Mouse (Mus musculus) layer of hippocampus, adult 18-20 months (tissue): Measurements from ENCODE around the gene Tulp4. TPM values are rescaled to one million over a fixed set of nuclear protein-coding genes. Genes with fewer than 3 reads are reported as not detected.

Source experiments
- DNase-seq, 2 experiments: peaks; one replicate each; pipeline ENCODE4 v3.0.0; 2022; ENCODE audit warnings: low spot score in 2 of 2
- total RNA-seq, 2 experiments: library from RNA; stranded (reverse); gene quantifications; 2 replicates each; pipeline ENCODE4 v1.2.3; 2021

Gene Tulp4
- total RNA-seq, 2 experiments from 2014 or later = 309 to 329 TPM

DNA sequence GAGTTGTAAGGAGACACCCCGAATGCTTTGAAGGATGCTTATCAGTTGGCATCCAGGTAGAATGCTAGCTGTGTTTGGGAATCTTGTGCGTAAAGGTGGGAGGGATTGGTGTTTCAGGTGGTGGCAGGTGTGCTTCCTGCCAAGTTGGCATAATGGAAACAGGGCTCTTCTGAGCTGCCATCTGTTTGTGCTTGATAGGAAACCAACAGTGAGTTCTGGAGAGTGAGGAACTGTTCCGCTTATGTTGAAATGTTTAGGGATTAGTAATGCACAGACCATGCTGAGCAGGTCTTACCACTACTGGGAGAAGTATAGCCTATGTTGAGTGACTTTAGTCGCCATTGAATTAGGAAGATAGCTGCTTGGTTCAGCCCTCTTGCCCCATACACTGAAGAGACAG lies 12.6 kb downstream of the Tulp4 start:
- DNase-seq = peak in 1 of 2 experiments; percentile 22

DNA sequence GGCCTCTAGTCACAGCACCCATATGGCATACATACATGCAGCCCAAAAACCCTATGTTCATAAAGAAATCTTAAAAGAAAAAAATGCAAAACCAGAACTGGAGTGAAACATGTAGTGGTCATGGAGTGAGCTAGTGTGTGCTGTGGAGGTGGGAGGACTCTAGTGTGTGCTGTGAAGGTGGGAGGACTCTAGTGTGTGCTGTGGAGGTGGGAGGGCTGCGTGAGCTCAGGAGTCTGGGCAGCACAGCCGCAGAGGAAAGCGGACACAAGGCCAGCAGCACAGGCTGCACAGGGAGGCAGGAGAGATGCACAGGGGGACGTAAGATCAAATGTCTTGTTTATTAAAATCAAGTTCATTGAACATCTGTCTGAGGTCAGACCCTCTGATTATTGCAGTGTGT lies 17.5 kb downstream of the Tulp4 start:
- DNase-seq = no peak

DNA sequence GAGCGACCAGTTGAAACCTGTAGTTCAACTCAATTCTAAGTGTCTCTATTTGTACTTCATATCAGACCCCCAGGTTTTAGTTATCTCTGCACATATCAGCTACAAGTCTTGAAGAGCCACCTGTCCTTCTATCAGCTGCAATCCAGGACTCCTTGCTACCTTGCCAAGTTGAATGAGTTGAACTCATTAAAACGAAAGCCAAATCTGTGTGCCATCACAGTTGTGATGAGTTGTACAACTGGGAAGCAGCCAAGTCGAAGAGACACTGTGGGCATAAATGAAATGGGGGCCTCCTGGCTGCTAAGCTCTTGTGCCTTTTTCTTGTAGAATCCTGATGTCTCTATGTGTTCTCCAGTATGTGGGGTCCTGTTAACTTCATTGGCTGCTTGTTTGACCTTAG lies 19.2 kb downstream of the Tulp4 start:
- peak in 1 of 2 experiments; percentile 31 for DNase-seq

DNA sequence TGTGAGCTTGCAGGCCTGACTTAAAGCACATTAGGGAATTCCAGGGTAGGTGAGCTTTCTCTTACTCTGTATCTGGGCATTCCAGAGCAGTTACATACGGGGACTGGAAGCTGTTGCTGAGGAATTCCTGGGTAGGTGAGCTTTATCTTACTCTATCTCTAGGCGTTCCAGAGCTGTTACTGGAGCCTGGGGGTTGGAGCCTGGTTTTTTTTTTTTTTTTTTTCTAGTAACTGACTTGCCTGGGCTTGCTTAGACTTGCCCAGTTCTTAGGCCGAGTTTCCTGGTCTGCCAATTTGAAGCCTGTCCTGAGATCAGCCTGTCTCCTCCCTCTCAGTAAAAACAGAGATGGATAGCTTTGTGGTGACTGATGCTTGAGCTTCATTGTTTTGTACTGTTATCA lies 21.8 kb downstream of the Tulp4 start:
- DNase-seq = no peak

DNA sequence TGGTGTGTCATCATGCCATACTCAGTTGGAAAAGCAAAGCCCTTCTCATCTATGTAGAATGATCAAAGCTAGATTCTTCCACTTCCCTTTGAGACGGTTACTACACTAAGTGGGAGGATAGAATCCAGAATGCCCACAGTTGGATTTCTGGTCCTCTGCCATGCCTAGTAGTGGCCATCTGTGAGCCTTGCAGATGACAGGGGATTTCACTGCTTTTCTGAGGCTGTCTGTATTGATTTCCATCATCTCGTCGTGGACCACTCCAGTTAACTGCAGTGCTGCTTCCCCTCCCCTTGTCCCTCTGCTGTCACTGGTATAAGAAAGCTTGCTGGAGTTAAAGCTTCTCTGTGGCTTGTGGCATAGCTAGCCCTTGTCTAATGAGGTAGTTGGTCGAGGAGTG lies 23.1 kb downstream of the Tulp4 start:
- peak; percentile 32 to 39 for DNase-seq

DNA sequence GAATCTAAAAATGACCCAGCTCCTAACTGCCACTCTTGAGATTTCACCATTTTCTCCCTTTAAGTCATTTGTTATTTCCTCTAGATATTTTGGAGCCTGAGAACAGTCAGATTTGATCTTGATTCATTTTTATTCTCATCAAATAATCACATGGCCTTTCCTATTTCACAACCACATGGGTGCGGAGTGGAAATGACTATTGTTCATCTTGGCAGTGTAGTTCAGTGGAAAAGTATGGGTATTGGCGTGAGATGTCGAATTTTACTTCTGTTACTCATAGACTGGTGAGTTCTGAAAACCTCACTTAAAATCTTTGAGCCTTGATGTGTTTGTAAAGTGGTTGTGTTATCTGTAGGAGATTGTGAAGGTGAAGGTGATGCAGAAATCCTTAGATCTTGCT lies 24.8 kb downstream of the Tulp4 start:
- DNase-seq = no peak

DNA sequence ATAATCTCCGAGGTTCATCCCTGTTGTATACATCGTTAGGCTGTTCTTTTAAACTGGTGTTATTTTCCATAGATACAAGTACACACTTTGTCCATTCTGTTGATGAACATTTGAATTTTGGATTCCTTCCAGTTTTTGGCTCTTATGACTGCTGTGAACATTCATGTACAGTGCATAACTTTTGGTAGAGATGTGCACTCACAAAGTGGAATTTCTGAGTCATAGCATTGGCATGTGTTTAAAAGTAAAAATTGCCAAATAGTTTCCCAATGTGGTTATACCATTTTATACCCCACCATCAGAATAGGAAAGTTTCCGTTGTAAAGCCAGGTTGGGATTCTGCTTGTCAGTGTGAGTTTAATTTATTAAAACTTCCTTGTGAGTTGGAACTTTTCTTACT lies 34.6 kb downstream of the Tulp4 start:
- DNase-seq = no peak

DNA sequence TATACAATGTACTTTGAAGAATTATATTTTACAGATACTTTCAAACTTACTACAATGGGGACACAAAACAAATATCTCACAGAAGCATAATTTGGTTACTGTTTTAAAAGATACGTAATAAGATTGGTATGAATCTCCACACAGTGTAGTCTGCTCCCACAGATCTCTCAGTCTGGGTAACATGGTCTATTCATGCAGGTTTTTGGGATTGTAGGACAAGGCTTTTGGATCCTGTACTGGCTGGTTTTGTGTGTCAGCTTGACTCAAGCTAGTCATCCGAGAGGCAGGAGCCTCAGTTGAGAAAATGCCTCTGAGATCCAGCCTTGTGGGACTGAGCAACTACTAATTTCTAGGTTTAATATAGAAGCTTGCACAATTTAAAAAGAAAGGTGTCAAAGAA lies 35.1 kb downstream of the Tulp4 start:
- no peak for DNase-seq

DNA sequence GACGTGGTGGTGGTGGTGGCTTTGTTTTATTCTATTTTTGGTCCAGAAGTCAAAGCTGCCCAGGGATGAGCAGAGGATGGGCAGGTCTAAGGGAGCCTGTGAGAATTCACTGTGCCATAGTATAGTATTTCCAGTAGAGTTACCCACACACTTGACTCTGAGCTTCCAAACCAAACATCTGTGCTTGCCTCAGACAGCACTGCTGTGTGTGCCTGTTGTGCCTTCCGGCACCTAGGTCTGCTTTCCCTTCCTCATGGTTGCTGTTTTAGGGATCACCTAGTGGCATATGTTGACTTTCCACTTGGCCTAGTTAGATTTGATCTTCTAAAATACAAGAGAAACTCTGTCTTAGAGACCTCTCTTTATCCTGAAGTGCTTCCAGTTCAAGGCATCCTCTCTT lies 39.0 kb downstream of the Tulp4 start:
- DNase-seq = no peak

DNA sequence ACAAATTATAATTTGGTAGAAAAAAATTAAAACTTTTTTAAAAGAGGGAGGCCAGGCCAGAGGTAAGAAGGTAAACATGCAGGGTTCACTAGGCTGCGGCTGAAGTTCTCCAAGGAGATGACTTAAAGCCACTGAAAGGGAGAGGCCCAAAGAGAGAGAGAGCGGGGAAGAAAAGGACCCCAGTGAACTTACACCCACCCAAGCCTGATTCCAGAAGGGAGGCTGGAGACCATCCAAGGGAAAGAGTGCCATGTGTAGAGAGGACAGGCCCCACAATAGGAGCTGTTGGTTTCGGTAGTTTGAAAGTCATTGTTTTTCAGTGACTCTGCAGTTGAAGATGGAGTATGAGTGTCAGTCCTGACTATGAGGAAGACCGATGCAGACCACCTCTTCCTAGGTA lies 46.7 kb downstream of the Tulp4 start:
- DNase-seq = no peak

DNA sequence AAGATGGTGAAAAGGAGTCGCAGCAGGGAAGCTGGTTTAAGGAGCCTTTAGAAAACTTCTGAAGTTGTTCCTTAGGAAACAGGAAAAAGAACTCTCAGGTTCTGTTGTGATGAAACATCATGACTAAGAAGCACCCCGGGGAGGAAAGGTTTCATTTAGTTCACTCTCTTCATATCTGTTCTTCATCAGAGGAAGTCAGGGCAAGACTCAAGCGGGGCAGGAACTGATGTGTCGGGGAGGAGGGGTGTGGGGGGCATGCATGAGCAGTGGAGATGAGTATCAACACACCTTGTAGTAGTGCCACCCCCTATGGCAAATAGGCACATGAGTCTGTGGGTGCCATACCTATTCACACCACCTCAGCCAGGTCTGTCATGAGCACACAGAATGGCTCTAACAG lies 47.3 kb downstream of the Tulp4 start:
- DNase-seq = no peak

DNA sequence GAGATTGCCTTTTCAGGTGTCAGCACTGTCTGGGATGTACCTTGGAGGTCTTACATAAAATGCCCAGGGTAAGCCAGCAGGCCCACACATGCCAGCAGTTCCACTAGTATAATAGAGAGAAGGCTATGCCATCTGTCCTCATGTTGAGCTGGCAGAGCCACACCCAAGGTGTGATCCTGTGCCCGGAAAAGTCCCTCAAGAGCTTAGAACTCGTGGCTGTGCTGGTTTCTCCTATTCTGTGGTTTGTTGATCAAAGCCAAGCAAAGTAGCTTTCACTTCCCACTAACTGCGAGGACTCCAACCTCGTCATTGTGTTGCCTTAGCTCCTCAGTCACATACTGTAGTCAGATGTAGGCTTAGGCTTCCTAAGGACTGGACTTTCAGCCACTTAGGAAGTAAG lies 48.1 kb downstream of the Tulp4 start:
- DNase-seq = no peak

DNA sequence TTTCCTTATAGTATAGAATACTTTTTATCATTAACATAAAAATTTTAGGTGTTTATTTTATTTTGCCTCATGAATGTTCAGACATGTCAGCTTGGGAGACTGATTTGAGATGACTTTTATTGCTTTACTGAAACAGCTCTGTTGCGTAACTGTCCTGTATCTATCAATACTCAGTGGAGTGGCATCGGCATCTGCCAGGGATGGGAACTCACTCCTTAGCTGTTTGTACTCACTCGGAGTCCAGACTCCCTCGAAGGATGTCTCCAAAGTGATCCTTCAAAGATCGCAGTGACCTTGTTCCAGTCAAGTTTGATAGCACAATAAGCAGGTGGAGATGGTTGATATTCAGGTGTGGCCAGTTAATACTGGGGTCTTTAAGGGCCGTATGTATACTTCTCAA lies 54.3 kb downstream of the Tulp4 start:
- DNase-seq = no peak

DNA sequence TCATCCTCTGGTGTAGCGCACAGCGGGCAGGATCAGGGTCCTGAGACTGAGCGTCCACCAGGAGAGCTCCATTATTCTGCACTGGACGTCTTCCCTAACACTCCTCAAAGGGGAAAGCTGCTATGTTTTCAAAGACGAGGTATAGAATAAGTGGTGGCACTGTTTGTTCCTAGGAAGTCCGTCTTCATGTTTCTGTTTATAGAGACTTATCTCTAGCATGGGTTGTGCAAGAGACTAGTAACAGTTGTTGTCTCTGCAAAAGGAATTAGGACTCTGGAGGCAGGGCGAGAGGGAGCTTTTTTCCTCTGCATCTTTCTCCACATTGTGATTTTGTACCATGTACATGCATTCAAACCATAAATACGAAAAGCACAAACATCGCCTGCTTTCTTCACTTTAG lies 55.7 kb downstream of the Tulp4 start:
- DNase-seq = no peak

DNA sequence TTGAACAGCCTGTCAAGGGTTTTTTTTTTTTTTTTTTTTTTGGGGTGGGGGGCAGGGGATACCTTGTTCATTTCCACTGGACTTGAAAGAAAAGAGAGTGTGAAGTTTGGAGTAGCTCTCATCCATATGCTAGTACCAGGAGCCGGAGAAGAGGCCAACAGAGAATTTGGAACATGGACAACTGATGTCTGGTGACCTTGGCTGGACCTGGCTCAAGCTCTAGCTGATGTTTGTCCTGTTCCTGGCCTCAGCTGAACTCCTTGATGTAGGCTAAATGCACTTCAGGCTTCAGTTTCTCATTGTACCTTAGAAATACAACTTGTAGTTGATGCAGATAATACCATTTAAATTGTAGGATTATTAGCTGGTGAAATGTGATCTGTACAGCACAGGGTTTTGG lies 56.5 kb downstream of the Tulp4 start:
- DNase-seq = no peak

DNA sequence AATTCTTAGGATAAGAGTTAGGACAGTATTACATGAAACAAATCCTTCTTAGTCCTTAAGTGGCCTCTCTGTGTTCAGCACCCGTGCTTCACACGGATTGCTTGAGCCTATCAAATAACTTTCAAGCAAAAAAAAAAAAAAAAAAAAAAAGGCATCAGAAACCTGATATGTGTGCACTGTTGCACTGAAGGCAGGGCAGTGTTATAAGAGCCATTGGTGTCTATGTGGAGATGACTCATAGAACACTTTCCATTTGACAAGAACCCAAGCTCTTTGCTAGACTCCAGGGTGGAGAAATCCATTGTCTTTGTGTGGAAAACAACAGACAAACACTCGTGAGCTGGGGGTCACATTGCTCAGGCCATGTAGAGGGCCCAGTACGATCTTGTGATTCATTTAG lies 58.7 kb downstream of the Tulp4 start:
- no peak for DNase-seq

DNA sequence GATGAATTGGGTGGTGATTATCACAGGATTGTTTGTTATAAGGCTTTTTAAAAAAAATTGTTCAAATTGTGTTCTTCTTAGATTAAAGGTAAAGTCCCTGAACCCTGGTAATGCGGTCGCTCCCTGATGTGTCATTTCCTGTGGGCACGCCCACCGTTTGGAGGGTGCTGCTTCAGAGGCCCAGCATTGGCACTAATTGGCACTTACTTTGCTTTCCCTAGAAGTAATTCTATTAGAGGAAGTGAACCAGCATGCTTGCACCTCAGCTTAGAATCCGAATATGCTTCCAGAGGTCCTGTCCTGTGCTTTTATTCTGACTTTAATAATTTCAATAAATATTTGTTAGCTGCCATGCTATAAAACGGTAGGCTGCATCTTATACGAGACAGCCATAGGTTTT lies 66.2 kb downstream of the Tulp4 start:
- DNase-seq = no peak

DNA sequence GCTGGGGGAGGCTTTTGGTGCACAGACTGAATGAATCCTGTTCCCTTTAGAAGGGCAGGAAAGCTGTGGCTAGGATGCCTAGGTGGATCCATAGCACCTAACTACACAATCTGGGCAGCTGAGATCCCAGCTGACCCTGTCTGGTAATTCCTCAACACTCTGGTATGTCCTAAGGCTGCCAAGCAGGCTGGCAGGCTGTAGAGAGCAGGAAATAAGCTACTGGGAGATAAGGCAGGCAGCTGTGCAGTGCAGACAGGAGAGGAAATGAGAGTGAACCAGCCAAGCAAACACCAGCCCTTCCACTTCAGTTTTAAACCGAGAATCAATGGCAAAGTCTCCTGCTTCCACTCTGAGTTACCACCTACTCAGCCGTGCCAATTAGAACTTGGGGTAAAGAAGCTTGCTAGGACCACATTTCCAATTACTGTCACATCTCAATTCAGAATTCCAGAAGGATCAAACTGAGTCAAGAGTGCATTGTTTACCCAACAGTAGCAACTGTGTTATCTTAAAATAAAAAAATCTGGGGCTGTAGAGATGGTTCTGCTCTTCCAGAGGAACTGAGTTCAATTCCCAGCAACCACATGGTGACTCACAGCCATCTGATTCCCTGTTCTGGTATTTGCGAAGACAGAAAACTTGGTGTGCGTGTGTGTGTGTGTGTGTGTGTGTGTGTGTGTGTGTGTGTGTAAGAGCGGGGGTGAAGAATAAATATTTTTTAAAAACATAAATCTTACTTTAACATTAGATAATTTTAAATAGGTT lies 66.9 kb downstream of the Tulp4 start:
- peak in 1 of 2 experiments; percentile 47 for DNase-seq

DNA sequence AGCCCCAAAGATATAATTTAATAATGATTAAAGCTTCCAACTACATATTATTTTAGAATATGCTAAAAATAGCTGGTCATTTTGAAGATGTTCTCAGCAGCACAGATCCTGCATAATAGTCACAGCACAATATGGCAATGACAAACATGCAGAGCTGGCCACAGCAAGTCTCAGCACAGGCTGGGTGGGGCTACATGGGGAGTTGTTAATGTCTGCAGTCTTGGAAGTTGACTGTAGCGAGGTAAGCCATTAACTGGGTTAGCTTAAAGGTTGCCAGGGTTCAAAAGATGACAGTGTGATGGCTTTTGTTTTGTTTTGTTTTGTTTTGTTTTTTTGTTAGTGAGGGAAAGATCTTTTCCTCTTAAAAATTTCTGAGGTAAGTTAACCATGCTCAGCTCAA lies 68.3 kb downstream of the Tulp4 start:
- no peak for DNase-seq

DNA sequence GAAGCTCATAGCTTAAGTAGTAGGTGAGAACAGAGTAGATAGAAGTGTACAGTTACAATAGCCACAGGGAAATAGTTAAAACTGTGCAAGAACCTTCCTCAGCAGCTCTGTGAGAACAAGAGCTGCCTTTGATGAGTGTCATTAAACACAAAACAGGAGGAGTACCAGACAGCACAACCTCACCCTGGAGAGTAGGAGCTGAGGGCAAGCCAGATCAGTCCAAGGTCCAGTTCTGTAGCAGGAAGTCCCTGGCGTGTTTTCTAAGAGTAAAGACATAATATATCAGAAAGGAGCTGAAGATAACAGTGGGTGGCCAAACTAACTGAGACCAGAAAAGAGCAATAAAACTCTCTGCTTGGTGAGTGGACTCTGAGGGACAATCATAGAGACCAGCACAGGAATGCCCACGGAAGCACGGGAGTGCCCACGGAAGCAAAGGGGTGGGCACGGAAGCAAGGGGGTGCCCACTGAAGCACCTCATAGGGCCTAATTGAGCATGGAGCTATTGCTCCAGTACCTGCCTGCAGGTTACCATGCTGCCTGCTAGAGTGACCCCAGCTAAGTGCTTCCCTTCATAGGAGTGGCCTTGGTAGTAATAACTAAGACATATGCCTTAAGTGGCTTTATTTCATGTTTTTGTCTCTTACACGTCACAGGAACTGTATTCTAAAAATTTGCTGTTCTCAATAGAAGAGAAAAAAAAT lies 72.5 kb downstream of the Tulp4 start:
- no peak for DNase-seq

DNA sequence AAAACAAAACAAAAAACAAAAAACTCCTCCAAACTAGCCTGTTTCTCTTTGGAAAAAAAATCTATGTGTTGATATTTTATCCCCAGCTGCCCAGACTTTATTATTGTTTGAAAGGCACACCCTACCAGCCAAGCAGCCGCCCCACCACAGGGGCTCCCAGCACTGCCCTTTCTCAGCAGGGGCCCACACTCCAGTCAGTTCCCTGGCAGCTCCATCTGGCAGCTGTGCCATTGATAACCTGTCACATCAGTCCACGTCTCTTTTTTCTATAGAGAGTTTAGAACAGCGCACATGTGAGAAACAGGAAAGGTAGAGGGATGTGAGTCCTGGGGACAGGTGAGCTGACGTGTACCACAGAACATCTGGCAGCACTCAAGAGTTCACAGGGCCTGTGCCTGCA lies 73.2 kb downstream of the Tulp4 start:
- no peak for DNase-seq

DNA sequence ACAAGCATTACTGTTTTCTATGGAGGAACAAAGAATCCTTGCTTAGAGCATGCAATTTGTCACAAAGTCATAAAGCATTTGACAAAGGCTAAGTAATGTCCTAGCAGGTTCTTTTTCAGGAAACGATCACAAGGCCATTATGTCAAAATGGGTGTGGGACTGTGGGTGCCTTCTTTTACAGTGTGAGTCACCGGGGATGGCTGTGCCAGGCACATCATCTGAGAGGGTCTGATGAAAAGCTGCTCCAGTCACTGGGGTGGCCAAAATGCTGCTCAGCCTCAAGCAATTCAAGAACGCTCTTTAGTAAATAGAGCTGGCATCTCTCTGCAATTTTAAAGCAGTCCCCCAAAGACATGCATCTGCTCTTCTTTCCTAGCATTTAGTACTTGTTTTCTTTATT lies 74.2 kb downstream of the Tulp4 start:
- peak; percentile 50 to 70 for DNase-seq

DNA sequence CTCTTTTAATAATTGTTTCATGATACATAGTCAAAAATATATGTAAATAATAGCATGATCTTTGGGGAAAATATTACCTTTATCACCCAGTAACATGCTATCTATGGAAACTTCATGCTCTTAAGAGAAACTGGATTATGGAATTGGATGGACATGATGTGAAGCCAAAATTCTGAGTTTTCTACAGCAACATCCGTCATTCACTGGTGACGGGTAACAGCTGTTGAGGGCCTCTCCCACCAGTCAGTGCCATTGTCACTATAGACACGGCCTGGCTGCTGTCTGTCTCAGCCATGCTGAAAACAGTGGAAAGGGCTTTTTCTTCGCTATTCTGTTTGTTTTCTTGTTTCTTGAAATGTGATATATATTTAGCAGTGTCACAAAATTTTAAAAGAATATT lies 76.5 kb downstream of the Tulp4 start:
- no peak for DNase-seq
